Mouse (Mus musculus): Measurements from ENCODE around the gene Mthfd2l. TPM values are rescaled to one million over a fixed set of nuclear protein-coding genes. Genes with fewer than 3 reads are reported as not detected.

Mthfd2l gene
- polyA plus RNA-seq, 1 experiment from 2014 or later = 42.9 TPM

GRCm38 (mm10) chr5:91027840-91028239 lies 96.9 kb downstream of the Mthfd2l start:
- no peaks in the 10 kb centered on the region for H3K9me3 ChIP-seq (ENCODE audit: control insufficient read depth, low read length)
- no peaks in the 10 kb centered on the region for H3K4me1 ChIP-seq (replicated peaks; ENCODE audit: control insufficient read depth, insufficient read depth, low read length)
- peaks cover 4% of the 10 kb centered on the region; the same call in 1 of the 2 replicates for H3K27me3 ChIP-seq (ENCODE audit: control insufficient read depth, insufficient read depth, low read depth, low read length)
- peak; percentile 41; the same call in 1 of the 2 replicates for ATAC-seq (ENCODE audit: low read depth)
- no peak overlapping the region for H3K4me3 ChIP-seq (ENCODE audit: low read length)
- no peak overlapping the region for H3K4me2 ChIP-seq (ENCODE audit: low read depth, low read length)
- no peaks in the 10 kb centered on the region for H3K36me3 ChIP-seq (ENCODE audit: control insufficient read depth, insufficient read depth, low read length)
- WGBS = 13% methylated on average over 1 of the region's 1 CpGs
- H3K27ac ChIP-seq (ENCODE audit: low read length) = no peak overlapping the region
- no peak overlapping the region for H3K9ac ChIP-seq (ENCODE audit: low read length)

DNA sequence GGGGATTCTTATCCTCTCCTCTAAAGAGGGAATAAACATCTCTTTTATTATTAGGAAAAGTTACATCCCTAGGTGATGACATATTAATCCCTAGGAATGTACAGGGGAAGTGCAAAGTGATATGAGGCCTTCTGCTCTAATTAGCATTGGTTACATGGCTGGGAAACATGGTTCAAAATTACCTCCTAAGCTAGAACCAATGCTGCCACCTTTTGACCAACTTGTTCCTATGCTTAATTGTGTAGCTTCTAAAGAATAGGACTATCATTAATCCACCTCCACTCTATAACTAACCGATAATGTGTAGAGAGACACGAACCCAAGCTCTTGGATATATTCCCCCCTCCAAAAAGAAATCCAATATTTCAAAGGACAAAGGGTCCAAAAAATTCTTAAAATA lies 99.7 kb downstream of the Mthfd2l start:
- Histone ChIP-seq H3K27me3 (ENCODE audit: control insufficient read depth, insufficient read depth, low read depth, low read length) (peaks cover 4% of the 10 kb centered on the region; the same call in 1 of the 2 replicates), H3K27ac (ENCODE audit: low read length) (no peak overlapping the region), H3K4me3 (ENCODE audit: low read length) (no peak overlapping the region), H3K36me3 (ENCODE audit: control insufficient read depth, insufficient read depth, low read length) (no peaks in the 10 kb centered on the region), H3K9ac (ENCODE audit: low read length) (no peak overlapping the region), H3K4me1 (replicated peaks; ENCODE audit: control insufficient read depth, insufficient read depth, low read length) (no peaks in the 10 kb centered on the region), H3K4me2 (ENCODE audit: low read depth, low read length) (no peak overlapping the region), H3K9me3 (ENCODE audit: control insufficient read depth, low read length) (no peaks in the 10 kb centered on the region)
- no peak for ATAC-seq (ENCODE audit: low read depth)
- WGBS = 86% methylated on average over 2 of the region's 2 CpGs

GRCm38 (mm10) chr5:91035341-91035740 lies 104.4 kb downstream of the Mthfd2l start:
- H3K4me3 ChIP-seq (ENCODE audit: low read length) = no peak overlapping the region
- ATAC-seq (ENCODE audit: low read depth) = no peak
- 72% methylated on average over 2 of the region's 2 CpGs for WGBS

DNA sequence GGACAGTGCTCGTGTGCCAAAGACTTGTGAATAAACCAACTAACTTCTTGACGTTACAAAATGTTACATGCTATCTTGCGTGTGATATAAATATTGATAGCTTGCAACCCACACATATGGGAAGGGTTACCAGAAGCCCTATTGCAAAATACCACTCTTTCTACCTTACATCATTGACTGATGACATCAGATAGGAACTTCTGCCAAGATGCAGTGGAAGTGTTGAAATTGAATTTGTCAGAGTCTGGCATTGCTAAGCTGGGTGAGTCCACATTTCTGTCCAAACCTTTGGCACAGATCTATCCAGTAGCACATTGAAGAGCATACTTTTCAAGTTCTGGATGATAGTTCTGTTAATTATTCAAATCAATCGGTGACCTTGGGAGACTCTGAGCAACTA lies 105.7 kb downstream of the Mthfd2l start:
- no peak for ATAC-seq (ENCODE audit: low read depth)
- Histone ChIP-seq H3K27ac (ENCODE audit: low read length) (no peak overlapping the region), H3K9me3 (ENCODE audit: control insufficient read depth, low read length) (no peaks in the 10 kb centered on the region), H3K27me3 (ENCODE audit: control insufficient read depth, insufficient read depth, low read depth, low read length) (no peaks in the 10 kb centered on the region), H3K4me1 (replicated peaks; ENCODE audit: control insufficient read depth, insufficient read depth, low read length) (no peaks in the 10 kb centered on the region; the same call in 1 of the 2 replicates), H3K4me2 (ENCODE audit: low read depth, low read length) (no peak overlapping the region), H3K36me3 (ENCODE audit: control insufficient read depth, insufficient read depth, low read length) (no peaks in the 10 kb centered on the region), H3K9ac (ENCODE audit: low read length) (no peak overlapping the region), H3K4me3 (ENCODE audit: low read length) (no peak overlapping the region)
- WGBS = 62% methylated on average over 4 of the region's 4 CpGs

More at GRCm38 (mm10) chr5:91035341-91035740, 104.4 kb downstream of the Mthfd2l start:
- Histone ChIP-seq H3K36me3 (ENCODE audit: control insufficient read depth, insufficient read depth, low read length) (no peaks in the 10 kb centered on the region), H3K4me2 (ENCODE audit: low read depth, low read length) (no peak overlapping the region), H3K27me3 (ENCODE audit: control insufficient read depth, insufficient read depth, low read depth, low read length) (peaks cover 4% of the 10 kb centered on the region; the same call in 1 of the 2 replicates), H3K27ac (ENCODE audit: low read length) (no peak overlapping the region), H3K4me1 (replicated peaks; ENCODE audit: control insufficient read depth, insufficient read depth, low read length) (no peaks in the 10 kb centered on the region; the same call in 1 of the 2 replicates), H3K9me3 (ENCODE audit: control insufficient read depth, low read length) (no peaks in the 10 kb centered on the region), H3K9ac (ENCODE audit: low read length) (no peak overlapping the region)

- no peaks in the 10 kb centered on the region; the same call in 1 of the 2 replicates for H3K4me1 ChIP-seq (replicated peaks; ENCODE audit: control insufficient read depth, insufficient read depth, low read length)
- ATAC-seq (ENCODE audit: low read depth) = no peak
- H3K9ac ChIP-seq (ENCODE audit: low read length) = no peak overlapping the region
- H3K27me3 ChIP-seq (ENCODE audit: control insufficient read depth, insufficient read depth, low read depth, low read length) = no peaks in the 10 kb centered on the region
- H3K27ac ChIP-seq (ENCODE audit: low read length) = no peak overlapping the region
- 62% methylated on average over 2 of the region's 2 CpGs for WGBS
- H3K36me3 ChIP-seq (ENCODE audit: control insufficient read depth, insufficient read depth, low read length) = no peaks in the 10 kb centered on the region
- no peak overlapping the region for H3K4me3 ChIP-seq (ENCODE audit: low read length)
- H3K9me3 ChIP-seq (ENCODE audit: control insufficient read depth, low read length) = no peaks in the 10 kb centered on the region
- no peak overlapping the region for H3K4me2 ChIP-seq (ENCODE audit: low read depth, low read length)
These were observed 106.8 kb downstream of the Mthfd2l start for GRCm38 (mm10) chr5:91037756-91038155.

DNA sequence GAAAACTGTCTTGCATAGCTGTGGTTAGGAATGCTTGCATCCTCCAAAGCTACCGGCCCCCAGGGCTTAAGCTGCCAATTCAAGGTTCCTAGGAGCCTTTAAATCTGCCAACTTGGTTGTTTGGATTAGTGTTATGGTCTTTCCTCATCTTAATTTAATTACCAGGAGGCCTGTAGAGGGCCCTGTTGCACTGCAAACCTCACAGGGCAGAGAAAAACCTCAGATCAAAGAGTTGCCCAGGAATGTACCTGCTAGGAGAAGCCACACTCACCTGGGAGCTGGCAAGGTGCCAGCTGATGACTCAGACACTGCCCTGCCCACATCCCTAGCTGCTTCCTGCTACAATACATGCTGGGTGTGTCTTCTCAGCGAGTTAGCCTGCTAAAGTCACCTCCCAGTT lies 107.6 kb downstream of the Mthfd2l start:
- Histone ChIP-seq H3K4me2 (ENCODE audit: low read depth, low read length) (no peak overlapping the region), H3K4me3 (ENCODE audit: low read length) (no peak overlapping the region), H3K9me3 (ENCODE audit: control insufficient read depth, low read length) (no peaks in the 10 kb centered on the region), H3K9ac (ENCODE audit: low read length) (no peak overlapping the region), H3K27ac (ENCODE audit: low read length) (no peak overlapping the region), H3K36me3 (ENCODE audit: control insufficient read depth, insufficient read depth, low read length) (no peaks in the 10 kb centered on the region), H3K27me3 (ENCODE audit: control insufficient read depth, insufficient read depth, low read depth, low read length) (no peaks in the 10 kb centered on the region), H3K4me1 (replicated peaks; ENCODE audit: control insufficient read depth, insufficient read depth, low read length) (no peaks in the 10 kb centered on the region; the same call in 1 of the 2 replicates)
- WGBS = 7% methylated on average over 2 of the region's 2 CpGs
- ATAC-seq (ENCODE audit: low read depth) = peak; percentile 88

GRCm38 (mm10) chr5:91038963-91039362 lies 108.0 kb downstream of the Mthfd2l start:
- H3K4me2 ChIP-seq (ENCODE audit: low read depth, low read length) = no peak overlapping the region
- H3K4me1 ChIP-seq (replicated peaks; ENCODE audit: control insufficient read depth, insufficient read depth, low read length) = no peaks in the 10 kb centered on the region; the same call in 1 of the 2 replicates
- 65% methylated on average over 2 of the region's 2 CpGs for WGBS
- no peaks in the 10 kb centered on the region for H3K36me3 ChIP-seq (ENCODE audit: control insufficient read depth, insufficient read depth, low read length)
- no peaks in the 10 kb centered on the region for H3K9me3 ChIP-seq (ENCODE audit: control insufficient read depth, low read length)
- no peak overlapping the region for H3K27ac ChIP-seq (ENCODE audit: low read length)
- no peak overlapping the region for H3K4me3 ChIP-seq (ENCODE audit: low read length)
- peak; percentile 56; the same call in 1 of the 2 replicates for ATAC-seq (ENCODE audit: low read depth)
- no peaks in the 10 kb centered on the region for H3K27me3 ChIP-seq (ENCODE audit: control insufficient read depth, insufficient read depth, low read depth, low read length)
- H3K9ac ChIP-seq (ENCODE audit: low read length) = no peak overlapping the region

- Histone ChIP-seq H3K36me3 (ENCODE audit: control insufficient read depth, insufficient read depth, low read length) (no peaks in the 10 kb centered on the region), H3K4me1 (replicated peaks; ENCODE audit: control insufficient read depth, insufficient read depth, low read length) (no peaks in the 10 kb centered on the region), H3K27ac (ENCODE audit: low read length) (no peak overlapping the region), H3K4me2 (ENCODE audit: low read depth, low read length) (no peak overlapping the region), H3K9me3 (ENCODE audit: control insufficient read depth, low read length) (no peaks in the 10 kb centered on the region), H3K27me3 (ENCODE audit: control insufficient read depth, insufficient read depth, low read depth, low read length) (no peaks in the 10 kb centered on the region), H3K9ac (ENCODE audit: low read length) (no peak overlapping the region), H3K4me3 (ENCODE audit: low read length) (no peak overlapping the region)
- ATAC-seq (ENCODE audit: low read depth) = peak; percentile 34; the same call in 1 of the 2 replicates
- WGBS = 39% methylated on average over 6 of the region's 6 CpGs
These were observed 117.1 kb downstream of the Mthfd2l start for GRCm38 (mm10) chr5:91047987-91048386.

GRCm38 (mm10) chr5:91048397-91048796 lies 117.5 kb downstream of the Mthfd2l start:
- no peaks in the 10 kb centered on the region for H3K4me1 ChIP-seq (replicated peaks; ENCODE audit: control insufficient read depth, insufficient read depth, low read length)
- no peak overlapping the region for H3K27ac ChIP-seq (ENCODE audit: low read length)
- H3K9ac ChIP-seq (ENCODE audit: low read length) = no peak overlapping the region
- no peak overlapping the region for H3K4me3 ChIP-seq (ENCODE audit: low read length)
- H3K27me3 ChIP-seq (ENCODE audit: control insufficient read depth, insufficient read depth, low read depth, low read length) = no peaks in the 10 kb centered on the region
- 52% methylated on average over 8 of the region's 8 CpGs for WGBS
- ATAC-seq (ENCODE audit: low read depth) = peak; percentile 23; the same call in 1 of the 2 replicates
- H3K4me2 ChIP-seq (ENCODE audit: low read depth, low read length) = no peak overlapping the region
- H3K36me3 ChIP-seq (ENCODE audit: control insufficient read depth, insufficient read depth, low read length) = no peaks in the 10 kb centered on the region
- no peaks in the 10 kb centered on the region for H3K9me3 ChIP-seq (ENCODE audit: control insufficient read depth, low read length)
